Mouse (Mus musculus): ENCODE results near the gene Gck. TPM values are rescaled to one million over a fixed set of nuclear protein-coding genes. Genes with fewer than 3 reads are reported as not detected.

Gck gene
- polyA plus RNA-seq, 1 experiment from 2014 or later: 2.4 TPM

- H3K27ac ChIP-seq: no peak overlapping the region
- ATAC-seq (ENCODE audit: insufficient number of reproducible peaks, insufficient read depth, low FRiP score, low TSS enrichment, low read depth): no peak
- WGBS: 35% methylated on average over 17 of the region's 17 CpGs
- no peak overlapping the region for H3K4me3 ChIP-seq
- no peaks in the 10 kb centered on the region for H3K27me3 ChIP-seq
- H3K4me2 ChIP-seq: peak overlapping the region; percentile 9; the same call in 1 of the 2 replicates
- no peak overlapping the region for H3K9ac ChIP-seq
- no peaks in the 10 kb centered on the region for H3K36me3 ChIP-seq
- no peaks in the 10 kb centered on the region; the same call in 1 of the 2 replicates for H3K9me3 ChIP-seq
- H3K4me1 ChIP-seq: 0 out of 2 replicates have a peak, but pooled peaks cover 3% of the 10 kb centered on the region
Observed at GRCm38 (mm10) chr11:5920323-5920960, 29.4 kb downstream of the Gck start.

GRCm38 (mm10) chr11:5919606-5920005, 30.3 kb downstream of the Gck start:
- Histone ChIP-seq H3K9me3 (no peaks in the 10 kb centered on the region; the same call in 1 of the 2 replicates), H3K27ac (no peak overlapping the region), H3K9ac (no peak overlapping the region), H3K27me3 (no peaks in the 10 kb centered on the region), H3K4me1 (0 out of 2 replicates have a peak, but pooled peaks cover 3% of the 10 kb centered on the region), H3K4me3 (no peak overlapping the region), H3K36me3 (no peaks in the 10 kb centered on the region), H3K4me2 (no peak overlapping the region)
- 90% methylated on average over 4 of the region's 4 CpGs for WGBS
- no peak for ATAC-seq (ENCODE audit: insufficient number of reproducible peaks, insufficient read depth, low FRiP score, low TSS enrichment, low read depth)

- Histone ChIP-seq H3K9me3 (no peaks in the 10 kb centered on the region; the same call in 1 of the 2 replicates), H3K36me3 (no peaks in the 10 kb centered on the region), H3K27me3 (peaks cover 4% of the 10 kb centered on the region; the same call in 1 of the 2 replicates), H3K27ac (no peak overlapping the region), H3K4me3 (no peak overlapping the region), H3K9ac (no peak overlapping the region), H3K4me2 (no peak overlapping the region), H3K4me1 (0 out of 2 replicates have a peak, but pooled peaks cover 3% of the 10 kb centered on the region)
- ATAC-seq (ENCODE audit: insufficient number of reproducible peaks, insufficient read depth, low FRiP score, low TSS enrichment, low read depth): no peak
- 43% methylated on average over 2 of the region's 2 CpGs for WGBS
Observed at GRCm38 (mm10) chr11:5918111-5918510, 31.8 kb downstream of the Gck start.

GRCm38 (mm10) chr11:5916178-5916548, 33.7 kb downstream of the Gck start:
- H3K27ac ChIP-seq: no peak overlapping the region
- no peak overlapping the region for H3K4me3 ChIP-seq
- ATAC-seq (ENCODE audit: insufficient number of reproducible peaks, insufficient read depth, low FRiP score, low TSS enrichment, low read depth): no peak
- H3K9me3 ChIP-seq: no peaks in the 10 kb centered on the region; the same call in 1 of the 2 replicates
- no peak overlapping the region for H3K4me2 ChIP-seq
- WGBS: 74% methylated on average over 8 of the region's 8 CpGs
- H3K36me3 ChIP-seq: no peaks in the 10 kb centered on the region
- H3K27me3 ChIP-seq: peaks cover 4% of the 10 kb centered on the region; the same call in 1 of the 2 replicates
- H3K9ac ChIP-seq: no peak overlapping the region
- 0 out of 2 replicates have a peak, but pooled peaks cover 3% of the 10 kb centered on the region for H3K4me1 ChIP-seq

- 86% methylated on average over 5 of the region's 5 CpGs for WGBS
- no peak overlapping the region for H3K27ac ChIP-seq
Observed at GRCm38 (mm10) chr11:5915429-5916177, 34.3 kb downstream of the Gck start.

GRCm38 (mm10) chr11:5914940-5915339, 34.9 kb downstream of the Gck start:
- H3K4me2 ChIP-seq: no peak overlapping the region
- H3K9ac ChIP-seq: 0 out of 2 replicates have a peak overlapping the region, but pooled peaks have one; percentile 40
- peaks cover 4% of the 10 kb centered on the region; the same call in 1 of the 2 replicates for H3K27me3 ChIP-seq
- no peak overlapping the region for H3K27ac ChIP-seq
- H3K9me3 ChIP-seq: no peaks in the 10 kb centered on the region; the same call in 1 of the 2 replicates
- H3K4me3 ChIP-seq: no peak overlapping the region
- 0 out of 2 replicates have a peak, but pooled peaks cover 3% of the 10 kb centered on the region for H3K4me1 ChIP-seq
- no peak for ATAC-seq (ENCODE audit: insufficient number of reproducible peaks, insufficient read depth, low FRiP score, low TSS enrichment, low read depth)
- WGBS: 60% methylated on average over 5 of the region's 5 CpGs
- no peaks in the 10 kb centered on the region for H3K36me3 ChIP-seq

More at GRCm38 (mm10) chr11:5915429-5916177, 34.3 kb downstream of the Gck start:
- Histone ChIP-seq H3K4me1 (0 out of 2 replicates have a peak, but pooled peaks cover 3% of the 10 kb centered on the region), H3K9me3 (no peaks in the 10 kb centered on the region; the same call in 1 of the 2 replicates), H3K36me3 (no peaks in the 10 kb centered on the region), H3K9ac (no peak overlapping the region), H3K4me2 (no peak overlapping the region), H3K4me3 (no peak overlapping the region), H3K27me3 (peaks cover 4% of the 10 kb centered on the region; the same call in 1 of the 2 replicates)
- ATAC-seq (ENCODE audit: insufficient number of reproducible peaks, insufficient read depth, low FRiP score, low TSS enrichment, low read depth): no peak

- 76% methylated on average over 4 of the region's 4 CpGs for WGBS
- no peaks in the 10 kb centered on the region for H3K36me3 ChIP-seq
- peak overlapping the region; percentile 46; the same call in 1 of the 2 replicates for H3K9ac ChIP-seq
- H3K27me3 ChIP-seq: peaks cover 4% of the 10 kb centered on the region; the same call in 1 of the 2 replicates
- no peak overlapping the region for H3K4me3 ChIP-seq
- no peak for ATAC-seq (ENCODE audit: insufficient number of reproducible peaks, insufficient read depth, low FRiP score, low TSS enrichment, low read depth)
- H3K4me1 ChIP-seq: 0 out of 2 replicates have a peak, but pooled peaks cover 3% of the 10 kb centered on the region
- no peak overlapping the region for H3K4me2 ChIP-seq
- no peak overlapping the region for H3K27ac ChIP-seq
- H3K9me3 ChIP-seq: no peaks in the 10 kb centered on the region; the same call in 1 of the 2 replicates
Observed at GRCm38 (mm10) chr11:5913936-5914335, 35.9 kb downstream of the Gck start.

GRCm38 (mm10) chr11:5913256-5913655, 36.6 kb downstream of the Gck start:
- WGBS: 69% methylated on average over 8 of the region's 8 CpGs

GRCm38 (mm10) chr11:5912635-5913034, 37.2 kb downstream of the Gck start:
- WGBS: 36% methylated on average over 5 of the region's 5 CpGs
- Histone ChIP-seq H3K4me2 (no peak overlapping the region), H3K27me3 (peaks cover 4% of the 10 kb centered on the region; the same call in 1 of the 2 replicates), H3K4me1 (no peaks in the 10 kb centered on the region), H3K4me3 (no peak overlapping the region), H3K9me3 (no peaks in the 10 kb centered on the region), H3K9ac (no peak overlapping the region), H3K36me3 (no peaks in the 10 kb centered on the region), H3K27ac (no peak overlapping the region)
- no peak for ATAC-seq (ENCODE audit: insufficient number of reproducible peaks, insufficient read depth, low FRiP score, low TSS enrichment, low read depth)

More at GRCm38 (mm10) chr11:5913256-5913655, 36.6 kb downstream of the Gck start:
- H3K9me3 ChIP-seq: no peaks in the 10 kb centered on the region
- no peaks in the 10 kb centered on the region for H3K4me1 ChIP-seq
- no peak for ATAC-seq (ENCODE audit: insufficient number of reproducible peaks, insufficient read depth, low FRiP score, low TSS enrichment, low read depth)
- H3K9ac ChIP-seq: no peak overlapping the region
- H3K27ac ChIP-seq: no peak overlapping the region
- H3K4me2 ChIP-seq: no peak overlapping the region
- H3K4me3 ChIP-seq: no peak overlapping the region
- H3K36me3 ChIP-seq: no peaks in the 10 kb centered on the region
- H3K27me3 ChIP-seq: peaks cover 4% of the 10 kb centered on the region; the same call in 1 of the 2 replicates

GRCm38 (mm10) chr11:5908642-5909041, 41.2 kb downstream of the Gck start:
- no peak for ATAC-seq (ENCODE audit: insufficient number of reproducible peaks, insufficient read depth, low FRiP score, low TSS enrichment, low read depth)
- H3K9ac ChIP-seq: no peak overlapping the region
- H3K27me3 ChIP-seq: peaks cover 3% of the 10 kb centered on the region; the same call in 1 of the 2 replicates
- no peaks in the 10 kb centered on the region for H3K4me1 ChIP-seq
- 73% methylated on average over 4 of the region's 4 CpGs for WGBS
- no peak overlapping the region for H3K4me3 ChIP-seq
- H3K27ac ChIP-seq: no peak overlapping the region
- H3K4me2 ChIP-seq: no peak overlapping the region
- H3K36me3 ChIP-seq: no peaks in the 10 kb centered on the region
- H3K9me3 ChIP-seq: no peaks in the 10 kb centered on the region

- Histone ChIP-seq H3K4me1 (peaks cover 7% of the 10 kb centered on the region), H3K9ac (no peak overlapping the region), H3K27me3 (no peaks in the 10 kb centered on the region; the same call in 1 of the 2 replicates), H3K27ac (no peak overlapping the region), H3K9me3 (no peaks in the 10 kb centered on the region), H3K36me3 (no peaks in the 10 kb centered on the region), H3K4me3 (no peak overlapping the region), H3K4me2 (no peak overlapping the region)
- WGBS: 59% methylated on average over 5 of the region's 5 CpGs
- ATAC-seq (ENCODE audit: insufficient number of reproducible peaks, insufficient read depth, low FRiP score, low TSS enrichment, low read depth): no peak
Observed at GRCm38 (mm10) chr11:5907096-5907495, 42.8 kb downstream of the Gck start.
